Mouse (Mus musculus): ENCODE measurements around the gene Dnah1. TPM values are rescaled to one million over a fixed set of nuclear protein-coding genes. Genes with fewer than 3 reads are reported as not detected.

Gene Dnah1
- not detected for total RNA-seq (2023)

GRCm38 (mm10) chr14:31323849-31324792, at the start of gene Dnah1:
Gene Dnah1, minus strand, starts transcription at chr14:31323896.

GRCm38 (mm10) chr14:31336369-31337155, 12.9 kb upstream of the Dnah1 start, which contains the start of gene Capn7:
Gene Capn7, plus strand, starts transcription at chr14:31336638.

GRCm38 (mm10) chr14:31251084-31251604, 72.6 kb downstream of the Dnah1 start, which contains the start of the genes Phf7 and Bap1:
Gene Phf7, minus strand, starts transcription at chr14:31251317.
Gene Bap1, plus strand, starts transcription at chr14:31251450.

GRCm38 (mm10) chr14:31217666-31218065, 106.0 kb downstream of the Dnah1 start, which contains the start of gene Sema3g:
Gene Sema3g, plus strand, starts transcription at chr14:31217860.

GRCm38 (mm10) chr14:31216846-31217245, 106.8 kb downstream of the Dnah1 start, which contains the start of gene Nisch:
Gene Nisch, minus strand, starts transcription at chr14:31216946.

Other genes starting within 250 kb of the Dnah1 start
- 10 to 100 TPM; 54.9 to 59.6 TPM for gene Smim4, start 194.9 kb downstream of the Dnah1 start, total RNA-seq (2023)
- gene Nt5dc2, start 192.8 kb downstream of the Dnah1 start, total RNA-seq (2023) = 10 to 100 TPM; 11.4 to 13.3 TPM
- 1 to 10 TPM; 2.2 to 6.0 TPM for gene Stab1, start 155.3 kb downstream of the Dnah1 start, total RNA-seq (2023)
- gene Tnnc1, start 115.6 kb downstream of the Dnah1 start, total RNA-seq (2023) = under 1 TPM; 0.75 to 0.87 TPM
- gene Nisch, start 107.0 kb downstream of the Dnah1 start, total RNA-seq (2023) = 100 to 1,000 TPM; 288 to 309 TPM
- under 1 TPM; 0.24 to 0.60 TPM for gene Sema3g, start 106.0 kb downstream of the Dnah1 start, total RNA-seq (2023)
- gene Phf7, start 72.6 kb downstream of the Dnah1 start, total RNA-seq (2023) = 1 to 10 TPM; 6.6 to 7.2 TPM
- 10 to 100 TPM; 63.9 to 66.0 TPM for gene Bap1, start 72.4 kb downstream of the Dnah1 start, total RNA-seq (2023)
- gene Capn7, start 12.7 kb upstream of the Dnah1 start, total RNA-seq (2023) = 10 to 100 TPM; 23.3 to 27.4 TPM
- 100 to 1,000 TPM in 1 of 2 experiments, 10 to 100 TPM in 1; 98.4 to 110 TPM for gene Sh3bp5, start 112.2 kb upstream of the Dnah1 start, total RNA-seq (2023)
- 10 to 100 TPM; 29.4 to 29.6 TPM for gene Eaf1, start 170.5 kb upstream of the Dnah1 start, total RNA-seq (2023)
- 10 to 100 TPM; 44.4 to 48.0 TPM for gene Mettl6, start 171.1 kb upstream of the Dnah1 start, total RNA-seq (2023)

Data from neutrophil, adult 59 days (primary cell).